Mouse (Mus musculus) layer of hippocampus, postnatal 10 days (tissue): Measurements from ENCODE around the gene Vav2. TPM values are rescaled to one million over a fixed set of nuclear protein-coding genes. Genes with fewer than 3 reads are reported as not detected.

ENCODE experiments used
- DNase-seq, 2 experiments: peaks; one replicate each; pipeline ENCODE4 v3.0.0; 2021; ENCODE audit warnings: low spot score in 2 of 2
- total RNA-seq, 2 experiments: library from RNA; stranded (reverse); gene quantifications; 2 replicates each; pipeline ENCODE4 v1.2.3; 2021

Gene Vav2
- total RNA-seq, 2 experiments from 2014 or later = 30.3 to 33.4 TPM

GRCm38 (mm10) chr2:27281771-27282170 lies 145.1 kb downstream of the Vav2 start:
- no peak for DNase-seq

GRCm38 (mm10) chr2:27280920-27281611 lies 145.8 kb downstream of the Vav2 start:
- peak; percentile 83 to 84 for DNase-seq

- no peak for DNase-seq
These were observed 148.0 kb downstream of the Vav2 start for GRCm38 (mm10) chr2:27278859-27279258.

GRCm38 (mm10) chr2:27268325-27268724 lies 158.5 kb downstream of the Vav2 start:
- DNase-seq = no peak

- DNase-seq = no peak
These were observed 161.0 kb downstream of the Vav2 start for GRCm38 (mm10) chr2:27265819-27266218.

- DNase-seq = no peak
These were observed 163.8 kb downstream of the Vav2 start for GRCm38 (mm10) chr2:27262984-27263383.

- DNase-seq = no peak
These were observed 175.4 kb downstream of the Vav2 start for GRCm38 (mm10) chr2:27251434-27251833.

- DNase-seq = no peak
These were observed 178.6 kb downstream of the Vav2 start, which contains the start of gene Sardh for GRCm38 (mm10) chr2:27248211-27248610. Sardh (minus strand) TSS chr2:27248337.

GRCm38 (mm10) chr2:27247487-27247863 lies 179.4 kb downstream of the Vav2 start:
- DNase-seq = no peak

GRCm38 (mm10) chr2:27246712-27247486 lies 179.9 kb downstream of the Vav2 start:
- DNase-seq = peak; percentile 76 to 78

GRCm38 (mm10) chr2:27245947-27246346 lies 180.9 kb downstream of the Vav2 start:
- no peak for DNase-seq

GRCm38 (mm10) chr2:27237342-27237741 lies 189.5 kb downstream of the Vav2 start:
- peak; percentile 67 to 74 for DNase-seq

GRCm38 (mm10) chr2:27235729-27236128 lies 191.1 kb downstream of the Vav2 start:
- peak; percentile 87 to 89 for DNase-seq

- no peak for DNase-seq
These were observed 194.5 kb downstream of the Vav2 start for GRCm38 (mm10) chr2:27232376-27232775.

GRCm38 (mm10) chr2:27229481-27230105 lies 197.2 kb downstream of the Vav2 start:
- DNase-seq = peak in 1 of 2 experiments; percentile 38

GRCm38 (mm10) chr2:27228809-27229480 lies 197.9 kb downstream of the Vav2 start:
- no peak for DNase-seq

- DNase-seq = no peak
These were observed 200.3 kb downstream of the Vav2 start for GRCm38 (mm10) chr2:27226572-27226971.

GRCm38 (mm10) chr2:27223012-27223421 lies 203.8 kb downstream of the Vav2 start:
- peak; percentile 59 to 66 for DNase-seq

- no peak for DNase-seq
These were observed 208.3 kb downstream of the Vav2 start for GRCm38 (mm10) chr2:27218569-27218968.

GRCm38 (mm10) chr2:27218121-27218544 lies 208.7 kb downstream of the Vav2 start:
- no peak for DNase-seq

- no peak for DNase-seq
These were observed 211.3 kb downstream of the Vav2 start for GRCm38 (mm10) chr2:27215537-27215936.
